Mouse (Mus musculus): ENCODE measurements around the gene Sdk1. TPM values are rescaled to one million over a fixed set of nuclear protein-coding genes. Genes with fewer than 3 reads are reported as not detected.
A peak's percentile ranks its signal among the peaks of the same experiment; 100 is the strongest.

Gene Sdk1
- polyA plus RNA-seq, 1 experiment from 2014 or later: 4.0 TPM

DNA sequence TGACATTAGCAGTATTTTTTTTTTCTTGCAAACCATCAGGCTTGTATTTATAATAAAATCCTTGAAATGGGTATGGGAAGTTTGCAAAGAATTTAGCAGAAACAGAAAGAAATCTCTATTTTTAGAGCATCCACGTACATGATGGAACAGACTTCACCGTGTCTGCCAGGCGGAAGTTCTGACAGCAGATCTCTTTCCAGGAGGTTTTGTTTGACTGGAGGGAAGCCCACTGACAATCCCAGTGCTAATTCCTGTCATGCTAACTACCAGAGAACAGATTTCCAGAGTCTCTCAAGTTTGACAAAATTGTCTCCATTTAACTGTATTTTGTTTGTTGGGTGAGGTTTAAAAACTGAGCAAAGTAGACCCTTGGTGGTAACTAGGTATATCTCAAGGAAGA lies 265.1 kb downstream of the Sdk1 start:
- Histone ChIP-seq H3K4me1 (ENCODE audit: insufficient read depth, low read length) (no peaks in the 10 kb centered on the region), H3K4me2 (replicated peaks; ENCODE audit: low read depth, low read length) (no peak overlapping the region), H3K36me3 (ENCODE audit: insufficient read depth, low read length) (no peaks in the 10 kb centered on the region), H3K27me3 (ENCODE audit: insufficient read depth, low read length) (no peaks in the 10 kb centered on the region), H3K9me3 (ENCODE audit: low read length) (no peaks in the 10 kb centered on the region), H3K9ac (replicated peaks; ENCODE audit: low read length) (no peak overlapping the region), H3K4me3 (ENCODE audit: low read length) (no peak overlapping the region), H3K27ac (ENCODE audit: low read length) (no peak overlapping the region)
- WGBS: 88% methylated on average over 3 of the region's 3 CpGs
- no peak for ATAC-seq (ENCODE audit: low FRiP score, low TSS enrichment)

DNA sequence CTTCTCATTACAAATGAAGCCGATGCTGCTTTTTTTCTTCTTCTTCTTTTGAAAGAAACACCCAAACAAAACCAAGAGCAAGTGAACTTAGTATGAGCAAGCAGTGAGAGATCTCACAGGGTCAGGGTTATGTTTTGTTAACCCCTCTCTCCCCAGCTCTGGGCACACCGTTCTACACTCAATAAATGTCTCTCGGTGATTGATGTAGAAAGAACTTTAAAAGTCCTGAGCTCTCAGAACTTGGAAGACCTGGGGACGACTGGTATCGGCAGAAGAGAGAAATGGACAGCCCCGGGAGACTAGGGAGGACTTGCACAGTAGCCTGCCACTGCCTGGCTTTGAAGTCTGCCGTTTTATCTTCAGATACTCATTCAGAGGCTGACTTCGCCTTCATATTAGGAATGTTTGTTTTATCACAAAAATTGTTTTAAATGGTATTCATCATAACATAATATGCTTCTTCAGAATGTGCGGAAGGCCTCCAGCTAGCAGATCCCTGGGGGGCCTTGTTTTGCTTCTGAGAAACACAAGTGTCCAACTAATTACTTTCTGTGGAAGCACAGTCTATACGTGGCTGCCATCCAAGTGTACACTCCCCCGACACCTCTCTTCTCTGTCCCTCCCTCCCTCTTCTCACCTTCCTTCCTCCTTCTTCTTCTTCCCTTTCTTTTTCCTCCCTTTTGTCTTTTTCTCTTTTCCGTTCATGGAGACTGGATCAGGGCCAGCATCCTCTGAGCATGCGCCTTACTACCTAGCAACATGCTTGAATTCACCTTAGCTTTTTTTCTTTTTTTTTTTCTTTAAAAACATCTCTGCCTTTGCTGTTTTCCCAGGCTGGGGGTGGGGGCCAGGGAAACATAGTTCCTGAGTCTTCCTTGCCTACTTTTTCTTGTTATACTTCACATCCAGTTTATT lies 283.8 kb downstream of the Sdk1 start:
- Histone ChIP-seq H3K27ac (ENCODE audit: low read length) (no peak overlapping the region), H3K4me2 (replicated peaks; ENCODE audit: low read depth, low read length) (peak overlapping the region; percentile 19; the same call in 1 of the 2 replicates), H3K9me3 (ENCODE audit: low read length) (no peaks in the 10 kb centered on the region), H3K4me3 (ENCODE audit: low read length) (no peak overlapping the region), H3K27me3 (ENCODE audit: insufficient read depth, low read length) (no peaks in the 10 kb centered on the region), H3K36me3 (ENCODE audit: insufficient read depth, low read length) (no peaks in the 10 kb centered on the region), H3K9ac (replicated peaks; ENCODE audit: low read length) (no peak overlapping the region), H3K4me1 (ENCODE audit: insufficient read depth, low read length) (peaks cover 7% of the 10 kb centered on the region; the same call in 1 of the 2 replicates)
- 15% methylated on average over 13 of the region's 13 CpGs for WGBS
- no peak for ATAC-seq (ENCODE audit: low FRiP score, low TSS enrichment)

DNA sequence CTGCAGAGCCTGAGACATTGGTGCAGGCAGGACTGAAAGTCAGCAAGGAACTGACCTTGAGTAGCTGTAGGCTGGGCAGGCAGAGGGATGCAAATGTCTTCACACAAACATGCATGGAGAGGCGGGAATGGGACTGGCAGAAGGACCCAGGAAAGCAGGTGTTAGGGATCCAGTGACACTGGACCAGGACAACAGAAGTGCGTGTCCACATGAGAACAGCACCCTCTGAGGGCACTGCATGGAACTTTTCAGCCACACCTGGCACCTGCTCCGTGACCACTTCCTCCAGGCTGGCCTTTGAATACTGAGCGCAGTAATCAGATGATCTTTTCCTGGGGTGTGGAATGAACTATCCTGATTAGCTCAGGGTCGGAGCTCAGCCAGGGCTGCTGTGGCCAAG lies 298.9 kb downstream of the Sdk1 start:
- no peak overlapping the region for H3K9ac ChIP-seq (replicated peaks; ENCODE audit: low read length)
- 65% methylated on average over 5 of the region's 5 CpGs for WGBS
- no peaks in the 10 kb centered on the region for H3K4me1 ChIP-seq (ENCODE audit: insufficient read depth, low read length)

DNA sequence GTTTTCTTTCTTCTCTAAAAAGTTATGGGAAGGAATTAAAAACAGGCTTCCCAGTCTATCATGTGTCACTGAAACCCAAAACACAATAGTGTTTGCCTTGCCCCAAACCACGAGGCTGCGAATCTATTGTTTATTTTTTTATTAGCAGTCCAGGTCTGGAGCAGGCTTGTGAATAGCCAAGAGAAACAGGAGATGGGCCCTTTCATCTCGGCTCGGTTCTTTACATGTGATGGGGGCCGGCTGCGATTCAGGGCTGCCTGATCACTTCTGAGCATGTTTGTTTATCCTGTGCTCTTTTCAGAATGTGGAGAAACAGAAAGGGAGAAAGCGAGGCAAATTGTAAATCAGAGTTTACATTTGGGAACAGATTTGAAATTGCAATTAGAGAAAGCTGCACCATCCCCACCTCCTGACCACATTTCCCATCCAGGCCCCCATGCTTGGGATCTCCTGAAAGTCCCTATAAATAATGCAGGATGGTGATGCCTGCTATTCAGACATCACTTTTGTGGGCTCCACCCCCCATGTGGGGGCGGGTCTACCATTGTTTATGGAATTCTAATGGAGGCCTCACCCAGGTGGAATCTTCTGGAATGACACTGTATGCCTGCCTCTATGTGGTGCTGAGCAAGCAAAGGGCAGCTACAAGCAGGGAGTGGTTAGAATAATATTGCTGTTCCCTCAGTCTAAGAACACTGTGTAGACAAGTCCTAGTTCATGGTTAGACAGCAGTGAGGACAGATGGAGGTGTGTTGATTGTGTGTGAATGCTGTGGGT lies 301.8 kb downstream of the Sdk1 start:
- H3K9me3 ChIP-seq (ENCODE audit: low read length): no peaks in the 10 kb centered on the region
- no peaks in the 10 kb centered on the region for H3K36me3 ChIP-seq (ENCODE audit: insufficient read depth, low read length)
- H3K27me3 ChIP-seq (ENCODE audit: insufficient read depth, low read length): no peaks in the 10 kb centered on the region
- ATAC-seq (ENCODE audit: low FRiP score, low TSS enrichment): peak; percentile 61; the same call in 1 of the 2 replicates
- peak overlapping the region; percentile 0; the same call in 1 of the 2 replicates for H3K27ac ChIP-seq (ENCODE audit: low read length)
- 14% methylated on average over 8 of the region's 8 CpGs for WGBS
- no peaks in the 10 kb centered on the region for H3K4me1 ChIP-seq (ENCODE audit: insufficient read depth, low read length)
- H3K9ac ChIP-seq (replicated peaks; ENCODE audit: low read length): no peak overlapping the region
- no peak overlapping the region for H3K4me2 ChIP-seq (replicated peaks; ENCODE audit: low read depth, low read length)
- H3K4me3 ChIP-seq (ENCODE audit: low read length): no peak overlapping the region

More for the DNA sequence above, 298.9 kb downstream of the Sdk1 start:
- H3K4me2 ChIP-seq (replicated peaks; ENCODE audit: low read depth, low read length): no peak overlapping the region
- H3K9me3 ChIP-seq (ENCODE audit: low read length): no peaks in the 10 kb centered on the region
- H3K4me3 ChIP-seq (ENCODE audit: low read length): no peak overlapping the region
- H3K27ac ChIP-seq (ENCODE audit: low read length): no peak overlapping the region
- no peak for ATAC-seq (ENCODE audit: low FRiP score, low TSS enrichment)
- H3K27me3 ChIP-seq (ENCODE audit: insufficient read depth, low read length): no peaks in the 10 kb centered on the region
- no peaks in the 10 kb centered on the region for H3K36me3 ChIP-seq (ENCODE audit: insufficient read depth, low read length)

DNA sequence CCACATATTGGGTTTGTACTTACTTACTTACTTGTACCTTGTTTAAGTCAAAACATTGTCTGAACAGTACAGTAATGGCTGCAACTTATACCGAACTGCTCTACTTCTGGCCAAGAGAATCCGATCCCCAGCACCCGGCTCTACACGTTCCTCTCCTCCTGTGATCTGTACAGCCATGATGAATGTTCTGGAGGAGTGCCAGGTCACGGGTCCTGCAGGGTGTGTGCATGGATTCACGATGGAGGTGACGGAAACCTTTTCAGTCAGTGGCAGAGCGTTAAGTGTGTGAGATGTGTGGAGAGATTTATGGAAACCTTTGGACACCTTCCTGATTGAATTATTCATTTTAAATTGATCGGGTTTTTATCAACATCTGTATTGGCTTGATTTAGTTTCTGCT lies 312.2 kb downstream of the Sdk1 start:
- Histone ChIP-seq H3K4me3 (ENCODE audit: low read length) (no peak overlapping the region), H3K27me3 (ENCODE audit: insufficient read depth, low read length) (no peaks in the 10 kb centered on the region), H3K36me3 (ENCODE audit: insufficient read depth, low read length) (no peaks in the 10 kb centered on the region), H3K4me2 (replicated peaks; ENCODE audit: low read depth, low read length) (no peak overlapping the region), H3K9ac (replicated peaks; ENCODE audit: low read length) (no peak overlapping the region), H3K27ac (ENCODE audit: low read length) (no peak overlapping the region), H3K4me1 (ENCODE audit: insufficient read depth, low read length) (peaks cover 6% of the 10 kb centered on the region; the same call in 1 of the 2 replicates), H3K9me3 (ENCODE audit: low read length) (no peaks in the 10 kb centered on the region)
- WGBS: 18% methylated on average over 9 of the region's 9 CpGs
- ATAC-seq (ENCODE audit: low FRiP score, low TSS enrichment): peak; percentile 49; the same call in 1 of the 2 replicates

DNA sequence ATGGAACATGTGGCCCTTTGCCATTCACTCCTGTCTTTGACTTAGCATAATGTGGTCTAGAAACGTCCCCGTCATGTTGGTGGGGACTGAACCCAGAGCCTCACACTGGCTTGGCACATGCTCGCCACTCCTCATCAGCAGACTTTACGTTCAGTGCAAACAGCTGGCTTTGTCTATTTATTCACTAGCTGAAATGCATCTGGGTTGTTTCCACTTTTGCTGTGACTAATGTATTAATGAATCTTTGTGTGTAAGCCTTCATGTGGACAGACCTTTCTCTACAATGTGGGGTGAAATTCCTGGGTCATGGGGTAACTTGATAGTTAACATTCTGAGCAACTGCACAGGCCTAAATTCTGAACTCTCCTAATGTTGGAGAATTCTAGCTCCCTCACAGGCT lies 317.4 kb downstream of the Sdk1 start:
- no peaks in the 10 kb centered on the region for H3K27me3 ChIP-seq (ENCODE audit: insufficient read depth, low read length)
- no peak overlapping the region for H3K4me3 ChIP-seq (ENCODE audit: low read length)
- peaks cover 6% of the 10 kb centered on the region; the same call in 1 of the 2 replicates for H3K4me1 ChIP-seq (ENCODE audit: insufficient read depth, low read length)
- no peak for ATAC-seq (ENCODE audit: low FRiP score, low TSS enrichment)
- no peaks in the 10 kb centered on the region for H3K9me3 ChIP-seq (ENCODE audit: low read length)
- no peak overlapping the region for H3K4me2 ChIP-seq (replicated peaks; ENCODE audit: low read depth, low read length)
- WGBS: 67% methylated on average over 4 of the region's 4 CpGs
- H3K9ac ChIP-seq (replicated peaks; ENCODE audit: low read length): no peak overlapping the region
- no peak overlapping the region for H3K27ac ChIP-seq (ENCODE audit: low read length)
- H3K36me3 ChIP-seq (ENCODE audit: insufficient read depth, low read length): no peaks in the 10 kb centered on the region

DNA sequence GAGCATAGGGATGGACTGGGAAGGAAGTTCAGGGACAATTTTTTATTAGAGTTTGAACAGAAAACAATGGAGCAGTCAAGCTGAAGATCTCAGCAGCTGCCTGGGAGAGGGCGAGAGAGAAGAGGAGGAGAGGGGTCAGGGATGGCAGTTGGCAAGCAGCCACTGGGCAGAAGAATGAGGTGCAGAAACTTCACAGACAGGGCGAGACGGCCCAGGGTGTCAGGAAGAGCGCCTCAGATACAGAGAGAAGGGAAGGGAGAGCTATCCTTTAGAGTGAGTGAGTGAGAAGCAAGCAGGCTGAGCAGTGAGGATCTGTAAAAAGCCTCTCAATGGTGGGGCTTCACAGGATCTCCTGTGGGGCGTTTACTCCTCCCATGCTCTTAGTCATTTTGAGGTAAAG lies 319.0 kb downstream of the Sdk1 start:
- Histone ChIP-seq H3K36me3 (ENCODE audit: insufficient read depth, low read length) (no peaks in the 10 kb centered on the region), H3K4me3 (ENCODE audit: low read length) (no peak overlapping the region), H3K9ac (replicated peaks; ENCODE audit: low read length) (no peak overlapping the region), H3K9me3 (ENCODE audit: low read length) (no peaks in the 10 kb centered on the region), H3K4me1 (ENCODE audit: insufficient read depth, low read length) (peaks cover 6% of the 10 kb centered on the region; the same call in 1 of the 2 replicates), H3K27me3 (ENCODE audit: insufficient read depth, low read length) (no peaks in the 10 kb centered on the region), H3K4me2 (replicated peaks; ENCODE audit: low read depth, low read length) (no peak overlapping the region), H3K27ac (ENCODE audit: low read length) (no peak overlapping the region)
- ATAC-seq (ENCODE audit: low FRiP score, low TSS enrichment): no peak
- 50% methylated on average over 5 of the region's 5 CpGs for WGBS

DNA sequence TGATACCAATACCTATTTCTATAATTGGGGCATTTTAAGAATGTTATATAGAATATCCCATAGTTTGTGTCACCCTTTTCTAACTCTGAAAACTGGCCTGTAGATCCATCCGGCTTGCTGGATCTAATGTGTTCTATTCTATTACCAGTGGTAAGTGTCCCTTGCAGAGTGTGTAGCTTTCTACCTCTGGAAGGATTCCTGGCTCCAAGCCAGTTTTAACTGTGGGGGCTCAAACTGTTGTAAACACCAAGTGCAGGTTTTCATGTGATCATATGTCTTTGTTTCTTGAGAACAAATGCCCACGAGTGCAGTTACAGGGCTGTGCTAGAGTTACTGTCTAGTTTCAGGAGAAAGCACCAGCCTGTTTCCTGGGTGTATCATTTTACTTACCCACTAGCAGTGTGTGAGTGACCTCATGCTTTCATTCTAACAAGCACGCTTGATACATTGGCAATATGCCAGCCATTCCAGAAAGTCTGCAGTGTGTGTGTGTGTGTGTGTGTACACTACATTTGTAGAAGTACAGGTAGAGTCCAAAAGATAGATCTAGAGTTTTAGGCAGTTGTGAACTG lies 320.8 kb downstream of the Sdk1 start:
- no peak overlapping the region for H3K9ac ChIP-seq (replicated peaks; ENCODE audit: low read length)
- H3K4me1 ChIP-seq (ENCODE audit: insufficient read depth, low read length): peaks cover 3% of the 10 kb centered on the region; the same call in 1 of the 2 replicates
- no peaks in the 10 kb centered on the region for H3K27me3 ChIP-seq (ENCODE audit: insufficient read depth, low read length)
- WGBS: 32% methylated on average over 3 of the region's 3 CpGs
- H3K4me3 ChIP-seq (ENCODE audit: low read length): no peak overlapping the region
- H3K27ac ChIP-seq (ENCODE audit: low read length): no peak overlapping the region
- H3K36me3 ChIP-seq (ENCODE audit: insufficient read depth, low read length): no peaks in the 10 kb centered on the region
- no peak overlapping the region for H3K4me2 ChIP-seq (replicated peaks; ENCODE audit: low read depth, low read length)
- H3K9me3 ChIP-seq (ENCODE audit: low read length): no peaks in the 10 kb centered on the region
- peak; percentile 71 for ATAC-seq (ENCODE audit: low FRiP score, low TSS enrichment)

DNA sequence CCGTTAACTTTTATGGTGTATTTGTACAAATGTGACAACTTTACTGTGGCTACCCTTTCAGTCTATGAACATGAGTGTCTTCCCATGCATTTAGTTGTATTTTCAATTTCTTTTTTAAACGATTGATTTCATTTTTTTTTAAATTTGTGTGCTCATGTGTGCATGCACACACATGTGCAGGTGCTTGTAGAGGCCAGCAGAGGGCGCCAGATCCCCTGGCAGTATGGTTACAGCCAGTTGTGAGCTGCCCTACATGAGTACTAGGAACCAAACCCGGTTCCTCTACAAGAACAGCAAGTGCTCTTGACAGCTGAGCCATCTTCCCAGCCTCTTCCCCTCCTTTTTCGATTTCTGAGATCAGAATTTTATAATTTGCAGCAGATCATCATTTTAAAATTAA lies 322.9 kb downstream of the Sdk1 start:
- Histone ChIP-seq H3K27ac (ENCODE audit: low read length) (no peak overlapping the region), H3K4me2 (replicated peaks; ENCODE audit: low read depth, low read length) (no peak overlapping the region), H3K36me3 (ENCODE audit: insufficient read depth, low read length) (no peaks in the 10 kb centered on the region), H3K27me3 (ENCODE audit: insufficient read depth, low read length) (no peaks in the 10 kb centered on the region), H3K9me3 (ENCODE audit: low read length) (no peaks in the 10 kb centered on the region), H3K4me3 (ENCODE audit: low read length) (no peak overlapping the region), H3K4me1 (ENCODE audit: insufficient read depth, low read length) (no peaks in the 10 kb centered on the region), H3K9ac (replicated peaks; ENCODE audit: low read length) (no peak overlapping the region)
- ATAC-seq (ENCODE audit: low FRiP score, low TSS enrichment): no peak
- 81% methylated on average over 5 of the region's 5 CpGs for WGBS

Measured in kidney, embryonic 16.5 days (tissue).